Mouse (Mus musculus) cortical plate, adult 2 months (tissue): Measurements from ENCODE around the gene Mboat1.
A peak's percentile ranks its signal among the peaks of the same experiment; 100 is the strongest.

Experiments
- CTCF ChIP-seq: fragments of 200-500 bp; IDR thresholded peaks from 2 replicates; pipeline ENCODE4 v1.5.1; 2011; ENCODE audit warnings: mild to moderate bottlenecking, control low read depth, low read length; ENCODE audit not compliant: insufficient read depth; ENCODE audit errors: extremely low read depth
- POLR2A ChIP-seq: fragments of 200-500 bp; IDR thresholded peaks from 2 replicates; pipeline ENCODE4 v1.6.1; 2011; ENCODE audit warnings: mild to moderate bottlenecking, low read length, control low read depth; ENCODE audit not compliant: insufficient read depth; ENCODE audit errors: extremely low read depth

DNA sequence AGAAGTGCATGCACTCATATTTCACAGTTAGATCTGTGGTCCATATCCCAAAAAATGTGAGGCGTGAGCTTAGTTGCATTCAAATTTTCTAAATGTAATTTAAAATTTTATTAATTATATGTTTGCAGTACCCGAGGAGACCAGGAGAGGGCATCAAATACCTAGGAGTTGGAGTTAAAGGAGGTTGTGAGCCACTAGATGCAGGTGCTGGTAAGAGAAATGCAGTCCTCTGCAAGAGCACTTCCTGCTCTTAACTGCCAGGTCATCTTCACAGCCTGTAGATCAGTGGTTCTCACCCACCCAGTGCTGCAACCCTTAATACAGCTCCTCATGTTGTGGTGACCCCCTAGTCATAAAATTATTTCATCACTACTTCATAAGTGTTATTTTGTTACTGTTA lies 43.2 kb upstream of the Mboat1 start:
- TF ChIP-seq CTCF (peak; percentile 40; the same call in 1 of the 2 replicates), POLR2A (no peak)
